Mouse (Mus musculus) stomach, embryonic 14.5 days (tissue): ENCODE measurements at regions not wholly inside any gene's neighbourhood (a gene's known extent, or its start where the extent isn't known, plus 50 kb on each side); places are given as distances from the start of the nearest gene placed in this dataset.

Experiments
- ATAC-seq: fragments of 200-750 bp; cut with Nextera tagmentation; 2 replicates; pipeline ENCODE4 v1.8.0; 2017; ENCODE audit warnings: low read depth, moderate TSS enrichment; ENCODE audit not compliant: insufficient number of reproducible peaks, insufficient read depth, low FRiP score
- H3K27ac ChIP-seq: fragments of 300-500 bp; sonication (generic); 2 replicates; pipeline ENCODE4 v1.5.1; 2014; ENCODE audit warnings: mild to moderate bottlenecking, low read length, moderate library complexity, mixed read lengths
- H3K27me3 ChIP-seq: fragments of 300-500 bp; sonication (generic); 2 replicates; pipeline ENCODE4 v1.6.1; 2014; ENCODE audit warnings: low read length, control low read depth, mixed read lengths; ENCODE audit not compliant: control insufficient read depth, insufficient read depth
- H3K36me3 ChIP-seq: fragments of 300-500 bp; sonication (generic); 2 replicates; pipeline ENCODE4 v1.6.1; 2014; ENCODE audit warnings: mild to moderate bottlenecking, control low read depth, low read length, moderate library complexity, mixed read lengths; ENCODE audit not compliant: control insufficient read depth, insufficient read depth
- H3K4me1 ChIP-seq: fragments of 300-500 bp; sonication (generic); 2 replicates; pipeline ENCODE4 v1.6.1; 2014; ENCODE audit warnings: low read length, control low read depth, mixed read lengths; ENCODE audit not compliant: control insufficient read depth, insufficient read depth
- H3K4me2 ChIP-seq: fragments of 300-500 bp; sonication (generic); replicated peaks from 2 replicates; pipeline ENCODE4 v1.6.1; 2014; ENCODE audit warnings: low read depth, low read length, control low read depth
- H3K4me3 ChIP-seq: fragments of 300-500 bp; sonication (generic); 2 replicates; pipeline ENCODE4 v1.5.1; 2014; ENCODE audit warnings: low read depth, low read length, control low read depth
- H3K9ac ChIP-seq: fragments of 300-500 bp; sonication (generic); replicated peaks from 2 replicates; pipeline ENCODE4 v1.6.1; 2014; ENCODE audit warnings: low read depth, mild to moderate bottlenecking, control low read depth, low read length, moderate library complexity, mixed read lengths
- H3K9me3 ChIP-seq: fragments of 300-500 bp; sonication (generic); 2 replicates; pipeline ENCODE4 v1.6.1; 2016; ENCODE audit warnings: low read depth, low read length, control low read depth; ENCODE audit not compliant: control insufficient read depth
- WGBS: fragments of 180-500 bp; shearing (Covaris S2); extraction: QIAGEN DNeasy Blood & Tissue Kit; methylation state at CpG from one replicate; pipeline ENCODE4 v1.1.7; 2014; 5-methylcytosine and 5-hydroxymethylcytosine counted together

GRCm38 (mm10) chr19:49282626-49283261 is 1076.9 kb downstream of the Sorcs3 start:
- H3K4me2 ChIP-seq, result no peak overlapping the region
- no peak overlapping the region for H3K9ac ChIP-seq
- H3K4me3 ChIP-seq, result no peak overlapping the region
- ATAC-seq, result no peak
- H3K4me1 ChIP-seq, result no peaks in the 10 kb centered on the region
- no peaks in the 10 kb centered on the region for H3K9me3 ChIP-seq
- WGBS, result 75% methylated on average over 8 of the region's 8 CpGs
- no peaks in the 10 kb centered on the region for H3K27me3 ChIP-seq
- no peak overlapping the region for H3K27ac ChIP-seq
- H3K36me3 ChIP-seq, result no peaks in the 10 kb centered on the region

GRCm38 (mm10) chr19:49294980-49295379 is 1089.2 kb downstream of the Sorcs3 start:
- Histone ChIP-seq H3K27ac (no peak overlapping the region), H3K36me3 (no peaks in the 10 kb centered on the region), H3K4me2 (no peak overlapping the region), H3K4me1 (no peaks in the 10 kb centered on the region), H3K9me3 (no peaks in the 10 kb centered on the region), H3K27me3 (no peaks in the 10 kb centered on the region), H3K4me3 (no peak overlapping the region), H3K9ac (no peak overlapping the region)
- ATAC-seq, result no peak
- WGBS, result 64% methylated on average over 2 of the region's 2 CpGs

GRCm38 (mm10) chr19:49299351-49300271 is 1093.8 kb downstream of the Sorcs3 start:
- H3K27ac ChIP-seq, result peak overlapping the region; percentile 27; the same call in 1 of the 2 replicates
- 35% methylated on average over 10 of the region's 10 CpGs for WGBS
- no peak for ATAC-seq
- no peaks in the 10 kb centered on the region for H3K9me3 ChIP-seq
- H3K27me3 ChIP-seq, result no peaks in the 10 kb centered on the region
- no peaks in the 10 kb centered on the region for H3K36me3 ChIP-seq
- H3K4me1 ChIP-seq, result no peaks in the 10 kb centered on the region
- H3K9ac ChIP-seq, result no peak overlapping the region
- H3K4me2 ChIP-seq, result no peak overlapping the region
- H3K4me3 ChIP-seq, result no peak overlapping the region

- 48% methylated on average over 7 of the region's 7 CpGs for WGBS
- Histone ChIP-seq H3K9ac (no peak overlapping the region), H3K4me1 (no peaks in the 10 kb centered on the region), H3K27me3 (no peaks in the 10 kb centered on the region), H3K4me2 (no peak overlapping the region), H3K36me3 (no peaks in the 10 kb centered on the region), H3K27ac (no peak overlapping the region; the same call in 1 of the 2 replicates), H3K9me3 (no peaks in the 10 kb centered on the region), H3K4me3 (no peak overlapping the region)
- ATAC-seq, result peak; percentile 46; the same call in 1 of the 2 replicates
These were observed 1095.7 kb downstream of the Sorcs3 start for GRCm38 (mm10) chr19:49301364-49302091.

GRCm38 (mm10) chr19:49305804-49306203 is 1100.0 kb downstream of the Sorcs3 start:
- Histone ChIP-seq H3K4me2 (no peak overlapping the region), H3K27me3 (no peaks in the 10 kb centered on the region), H3K36me3 (no peaks in the 10 kb centered on the region), H3K4me1 (no peaks in the 10 kb centered on the region), H3K9me3 (no peaks in the 10 kb centered on the region), H3K27ac (no peak overlapping the region), H3K4me3 (no peak overlapping the region), H3K9ac (no peak overlapping the region)
- 95% methylated on average over 3 of the region's 3 CpGs for WGBS
- ATAC-seq, result no peak

GRCm38 (mm10) chr19:49314229-49314628 is 1108.4 kb downstream of the Sorcs3 start:
- Histone ChIP-seq H3K27me3 (no peaks in the 10 kb centered on the region), H3K36me3 (no peaks in the 10 kb centered on the region), H3K27ac (no peak overlapping the region), H3K4me2 (no peak overlapping the region), H3K9ac (no peak overlapping the region), H3K4me1 (no peaks in the 10 kb centered on the region), H3K4me3 (no peak overlapping the region), H3K9me3 (no peaks in the 10 kb centered on the region)
- no peak for ATAC-seq
- WGBS, result 74% methylated on average over 1 of the region's 1 CpGs

GRCm38 (mm10) chr19:49359642-49360041 is 1153.8 kb downstream of the Sorcs3 start:
- WGBS, result 84% methylated on average over 3 of the region's 3 CpGs
- Histone ChIP-seq H3K4me2 (no peak overlapping the region), H3K4me3 (no peak overlapping the region), H3K4me1 (no peaks in the 10 kb centered on the region), H3K27ac (no peak overlapping the region), H3K36me3 (no peaks in the 10 kb centered on the region), H3K9ac (no peak overlapping the region), H3K9me3 (no peaks in the 10 kb centered on the region), H3K27me3 (no peaks in the 10 kb centered on the region)
- no peak for ATAC-seq

GRCm38 (mm10) chr19:49360715-49361114 is 1154.9 kb downstream of the Sorcs3 start:
- 83% methylated on average over 5 of the region's 5 CpGs for WGBS
- Histone ChIP-seq H3K27ac (no peak overlapping the region), H3K36me3 (no peaks in the 10 kb centered on the region), H3K4me2 (no peak overlapping the region), H3K27me3 (no peaks in the 10 kb centered on the region), H3K9me3 (no peaks in the 10 kb centered on the region), H3K9ac (no peak overlapping the region), H3K4me1 (no peaks in the 10 kb centered on the region), H3K4me3 (no peak overlapping the region)
- ATAC-seq, result no peak
